Mouse (Mus musculus): Measurements from ENCODE around the gene Fbxo44. TPM values are rescaled to one million over a fixed set of nuclear protein-coding genes. Genes with fewer than 3 reads are reported as not detected.
A peak's percentile ranks its signal among the peaks of the same experiment; 100 is the strongest.

Gene Fbxo44
- polyA plus RNA-seq, 1 experiment from 2014 or later: 13.3 TPM

DNA sequence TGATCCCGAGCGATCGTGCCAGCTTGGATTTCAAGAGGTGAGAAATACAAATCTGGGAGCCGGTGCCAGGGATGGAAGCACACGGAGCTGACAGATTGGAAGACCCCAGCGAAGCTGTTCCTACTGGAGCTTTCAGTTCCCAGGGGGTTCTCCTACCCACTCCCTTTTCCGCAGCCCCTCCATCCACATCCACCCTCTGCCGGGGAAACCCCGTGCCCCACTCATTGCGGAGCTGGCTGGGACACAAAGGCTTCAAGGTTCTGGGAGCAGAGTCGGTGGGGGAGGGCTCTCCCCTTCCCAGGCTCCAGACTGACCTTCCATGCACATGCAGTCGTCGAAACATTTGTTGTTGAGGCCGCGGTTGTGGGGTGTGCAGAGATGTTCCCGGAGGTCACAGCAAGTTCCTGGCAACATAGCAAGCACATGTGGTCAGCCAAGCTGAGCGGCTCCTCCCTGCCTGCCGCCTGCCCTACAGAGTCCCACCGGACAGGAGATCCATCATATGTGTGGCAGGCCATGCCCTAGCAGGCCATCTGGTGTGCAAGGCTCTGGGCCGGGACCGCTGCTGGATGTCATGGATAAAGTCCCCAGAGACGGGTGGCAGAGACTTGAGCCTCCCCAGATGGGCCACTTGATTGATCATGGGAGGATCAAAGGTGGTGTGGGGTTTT is 52.5 kb downstream of the Fbxo44 start:
- no peak for DNase-seq (ENCODE audit: low spot score)
- peak; percentile 26; the same call in 1 of the 2 replicates for ATAC-seq (replicated peaks; ENCODE audit: low FRiP score, low TSS enrichment, low read depth)
- WGBS: 28% methylated on average over 22 of the region's 22 CpGs

GRCm38 (mm10) chr4:148104146-148104545 is 56.1 kb downstream of the Fbxo44 start:
- Histone ChIP-seq H3K9me3 (ENCODE audit: control insufficient read depth, low read length) (no peaks in the 10 kb centered on the region), H3K9ac (ENCODE audit: low read length) (no peak overlapping the region), H3K4me2 (ENCODE audit: low read length) (no peak overlapping the region), H3K4me1 (replicated peaks; ENCODE audit: control insufficient read depth, insufficient read depth, low read length) (peaks cover 3% of the 10 kb centered on the region), H3K4me3 (ENCODE audit: low read depth, low read length) (no peak overlapping the region), H3K36me3 (ENCODE audit: control insufficient read depth, insufficient read depth, low read length) (no peaks in the 10 kb centered on the region), H3K27me3 (replicated peaks; ENCODE audit: control insufficient read depth, insufficient read depth, low read length) (no peaks in the 10 kb centered on the region), H3K27ac (ENCODE audit: low read depth) (no peak overlapping the region)
- no peak for DNase-seq (ENCODE audit: low spot score)
- ATAC-seq (replicated peaks; ENCODE audit: low FRiP score, low TSS enrichment, low read depth): no peak
- 84% methylated on average over 3 of the region's 3 CpGs for WGBS

More for the DNA sequence above, 52.5 kb downstream of the Fbxo44 start:
- Histone ChIP-seq H3K27me3 (replicated peaks; ENCODE audit: control insufficient read depth, insufficient read depth, low read length) (no peaks in the 10 kb centered on the region), H3K9me3 (ENCODE audit: control insufficient read depth, low read length) (no peaks in the 10 kb centered on the region), H3K4me3 (ENCODE audit: low read depth, low read length) (no peak overlapping the region), H3K9ac (ENCODE audit: low read length) (no peak overlapping the region), H3K27ac (ENCODE audit: low read depth) (no peak overlapping the region), H3K4me1 (replicated peaks; ENCODE audit: control insufficient read depth, insufficient read depth, low read length) (no peaks in the 10 kb centered on the region), H3K36me3 (ENCODE audit: control insufficient read depth, insufficient read depth, low read length) (no peaks in the 10 kb centered on the region), H3K4me2 (ENCODE audit: low read length) (no peak overlapping the region)

Small RNA genes lying within 50 kb of the gene (microRNA-seq; reads per million reads assigned to microRNA genes)
- not detected for gene Mir7022

Other genes starting within 250 kb of the Fbxo44 start
- gene Plod1, start 223.7 kb downstream of the Fbxo44 start, polyA plus RNA-seq (2014; fragmentation: Nextera tagmentation; extraction: Ambion mirVana): 40.9 and 44.1 TPM in 2 replicates
- gene 2510039O18Rik, start 219.6 kb downstream of the Fbxo44 start, polyA plus RNA-seq (2014; fragmentation: Nextera tagmentation; extraction: Ambion mirVana): 19.9 and 21.3 TPM in 2 replicates
- gene Nppb, start 174.7 kb downstream of the Fbxo44 start, polyA plus RNA-seq (2014; fragmentation: Nextera tagmentation; extraction: Ambion mirVana): 0.40 TPM in 1 of 2 replicates, not detected in the other
- 0.28 and 0.56 TPM in 2 replicates for gene Nppa, start 159.8 kb downstream of the Fbxo44 start, polyA plus RNA-seq (2014; fragmentation: Nextera tagmentation; extraction: Ambion mirVana)
- 5.2 and 5.3 TPM in 2 replicates for gene Clcn6, start 121.7 kb downstream of the Fbxo44 start, polyA plus RNA-seq (2014; fragmentation: Nextera tagmentation; extraction: Ambion mirVana)
- 17.8 and 18.4 TPM in 2 replicates for gene Mthfr, start 121.4 kb downstream of the Fbxo44 start, polyA plus RNA-seq (2014; fragmentation: Nextera tagmentation; extraction: Ambion mirVana)
- gene Agtrap, start 72.5 kb downstream of the Fbxo44 start, polyA plus RNA-seq (2014; fragmentation: Nextera tagmentation; extraction: Ambion mirVana): 15.9 and 16.4 TPM in 2 replicates
- 47.5 and 48.1 TPM in 2 replicates for gene Mad2l2, start 30.1 kb downstream of the Fbxo44 start, polyA plus RNA-seq (2014; fragmentation: Nextera tagmentation; extraction: Ambion mirVana)
- 0.19 and 0.34 TPM in 2 replicates for gene Draxin, start 29.8 kb downstream of the Fbxo44 start, polyA plus RNA-seq (2014; fragmentation: Nextera tagmentation; extraction: Ambion mirVana)
- 12.6 and 13.2 TPM in 2 replicates for gene Fbxo6, start 8.3 kb downstream of the Fbxo44 start, polyA plus RNA-seq (2014; fragmentation: Nextera tagmentation; extraction: Ambion mirVana)
- 0.50 and 0.65 TPM in 2 replicates for gene Fbxo2, start 139 bp upstream of the Fbxo44 start, polyA plus RNA-seq (2014; fragmentation: Nextera tagmentation; extraction: Ambion mirVana)
- gene Disp3, start 127.5 kb upstream of the Fbxo44 start, polyA plus RNA-seq (2014; fragmentation: Nextera tagmentation; extraction: Ambion mirVana): 0.18 and 0.23 TPM in 2 replicates

All from intestine, embryonic 14.5 days (tissue).